Mouse (Mus musculus) kidney, postnatal 10 days (tissue): ENCODE measurements around the gene Lce1e.

Experiments
- DNase-seq: peaks from one replicate; pipeline ENCODE4 v3.0.0; 2021; ENCODE audit warnings: mixed read lengths

Gene Lce1e

DNA sequence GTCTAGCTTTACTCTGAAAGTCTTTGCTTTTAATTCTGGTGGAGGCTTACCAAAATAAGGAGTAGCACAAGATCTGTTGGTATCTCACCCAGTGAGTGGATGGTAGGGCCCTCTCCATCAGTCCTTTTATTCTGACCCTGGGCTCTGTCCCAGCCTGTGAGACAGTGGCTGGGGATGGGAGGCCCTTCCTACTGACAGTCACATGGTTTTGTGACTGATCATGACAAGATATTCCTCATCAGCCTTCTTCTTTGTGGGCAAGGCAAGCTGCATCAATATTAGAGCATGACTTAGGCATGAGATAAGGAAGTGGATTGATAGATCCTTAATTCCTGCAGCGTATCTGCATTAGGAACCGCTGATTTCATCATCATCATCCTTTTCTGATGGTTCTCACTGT lies at the start of gene Lce1e:
Lce1e (minus strand) TSS at position 101 of the 400 bp plus-strand sequence.
- no peak for DNase-seq

GRCm38 (mm10) chr3:92753197-92753596 lies 44.3 kb upstream of the Lce1e start:
- no peak for DNase-seq

DNA sequence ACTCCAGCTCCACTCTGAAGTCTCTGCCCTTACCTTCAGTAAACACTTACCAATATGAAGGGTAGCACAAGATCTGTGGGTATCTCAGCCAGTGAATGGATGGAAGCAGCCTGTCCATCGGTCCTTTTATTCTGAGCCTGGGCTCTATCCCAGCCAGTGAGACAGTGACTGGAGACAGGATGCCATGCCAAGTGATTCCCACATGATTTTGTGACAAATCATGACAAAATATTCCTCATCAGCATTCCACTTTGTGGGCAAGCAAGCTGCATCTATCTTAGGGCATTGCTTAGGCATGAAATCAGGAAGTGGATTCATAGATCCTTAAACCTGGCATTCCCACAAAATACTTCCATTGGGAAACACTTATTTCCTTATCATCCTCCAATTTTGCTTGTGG lies 43.4 kb upstream of the Lce1e start, which contains the start of gene Lce1g:
Lce1g (minus strand) TSS at position 101 of the 400 bp plus-strand sequence.
- DNase-seq = no peak

DNA sequence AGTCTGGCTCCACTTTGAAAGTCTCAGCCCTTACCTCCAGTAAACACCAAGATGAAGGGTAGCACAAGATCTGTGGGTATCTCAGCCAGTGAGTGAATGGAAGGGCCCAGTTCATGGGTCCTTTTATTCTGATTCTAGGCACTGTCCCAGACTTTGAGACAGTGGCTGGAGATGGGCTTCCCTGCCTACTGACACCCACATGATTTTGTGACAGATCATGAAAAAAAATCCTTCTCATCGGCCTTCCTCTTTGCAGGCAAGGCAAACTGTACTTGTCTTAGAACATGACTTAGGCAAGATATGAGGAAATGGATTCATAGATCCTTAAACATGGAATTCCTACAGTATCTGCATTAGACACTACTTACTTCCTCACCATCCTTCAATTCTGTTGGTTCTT lies 30.1 kb upstream of the Lce1e start, which contains the start of gene Gm38119:
Gm38119 (minus strand) TSS at position 101 of the 400 bp plus-strand sequence.
- DNase-seq = no peak

GRCm38 (mm10) chr3:92722631-92723030 lies 13.8 kb upstream of the Lce1e start:
- no peak for DNase-seq

GRCm38 (mm10) chr3:92720250-92720649 lies 11.4 kb upstream of the Lce1e start, which contains the start of gene Lce1f:
Gene Lce1f, minus strand, starts transcription at chr3:92720350.
- DNase-seq = no peak

- DNase-seq = no peak
Measured at GRCm38 (mm10) chr3:92715122-92715521, 6.2 kb upstream of the Lce1e start.

DNA sequence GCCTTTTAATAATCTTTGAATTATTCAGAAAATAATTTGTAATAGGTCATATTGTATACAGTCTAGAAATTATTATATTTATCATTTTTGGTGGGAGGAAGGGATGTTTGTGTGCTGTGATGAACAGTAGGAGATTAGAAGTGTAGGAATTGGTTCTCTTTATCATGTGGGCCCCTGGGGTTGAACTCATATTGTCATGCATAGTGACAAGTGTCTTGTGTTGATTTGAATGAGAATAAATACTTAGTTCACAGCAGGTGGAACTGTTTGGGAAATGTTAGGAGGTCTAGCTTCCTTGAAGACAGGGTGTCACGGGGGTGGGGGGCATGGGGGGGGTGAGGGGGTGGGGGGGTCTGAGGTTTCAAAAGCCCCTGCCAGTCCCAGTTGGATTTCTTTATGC lies 14.3 kb downstream of the Lce1e start:
- no peak for DNase-seq

DNA sequence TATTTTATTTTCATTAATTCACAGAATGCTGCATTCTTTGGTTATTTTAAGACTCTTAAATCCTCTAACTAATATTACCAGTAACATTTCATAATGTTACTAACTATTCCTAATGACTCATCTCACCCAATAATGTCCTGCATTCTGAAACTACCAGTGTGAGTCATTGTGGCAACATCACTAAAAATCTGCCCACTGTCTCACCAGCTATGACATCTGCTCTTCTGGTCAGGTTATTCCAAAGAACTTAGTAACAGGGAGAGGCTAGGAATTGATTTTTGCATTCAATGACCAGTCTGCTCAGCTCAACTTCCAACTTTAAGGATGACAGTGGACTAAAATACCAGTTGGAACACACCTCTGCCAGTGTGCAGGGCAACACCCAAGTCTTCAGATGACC lies 17.2 kb downstream of the Lce1e start:
- no peak for DNase-seq

DNA sequence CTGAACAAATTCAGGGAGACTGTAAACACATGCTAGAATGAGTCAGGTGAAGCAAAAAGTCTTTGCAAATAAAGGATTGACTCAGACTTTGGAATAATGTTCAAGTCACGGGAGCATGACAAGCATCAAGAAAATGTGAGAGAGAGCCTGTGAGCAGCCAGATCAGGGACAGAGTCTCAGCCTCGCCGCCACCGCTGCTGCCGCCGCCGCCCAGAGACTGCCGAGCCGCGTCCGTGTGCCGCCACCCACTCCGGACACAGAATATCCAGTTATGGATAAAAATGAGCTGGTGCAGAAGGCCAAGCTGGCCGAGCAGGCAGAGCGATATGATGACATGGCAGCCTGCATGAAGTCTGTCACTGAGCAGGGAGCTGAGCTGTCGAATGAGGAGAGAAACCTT lies 19.7 kb downstream of the Lce1e start:
- DNase-seq = peak; percentile 30

DNA sequence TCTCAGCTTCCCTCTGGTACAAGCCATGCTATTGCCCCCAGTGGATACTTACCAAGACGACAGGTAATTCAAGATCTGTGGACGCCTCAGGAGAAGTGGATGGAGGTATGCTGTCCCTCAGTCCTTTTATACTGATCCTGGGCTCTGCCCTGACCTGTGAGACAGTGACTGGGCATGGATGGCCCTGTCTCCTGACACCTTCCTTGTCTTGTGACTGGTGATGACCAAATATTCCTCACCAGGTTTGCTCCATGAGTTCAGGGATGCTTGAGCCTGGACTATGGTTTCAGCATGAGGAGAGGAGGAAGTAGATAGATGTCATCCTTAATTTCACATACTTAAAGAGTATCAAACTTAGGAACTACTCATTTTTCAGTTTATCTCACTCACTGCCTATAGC lies 21.8 kb downstream of the Lce1e start, which contains the start of gene Lce1d:
Lce1d (minus strand) TSS at position 101 of the 400 bp plus-strand sequence.
- no peak for DNase-seq

DNA sequence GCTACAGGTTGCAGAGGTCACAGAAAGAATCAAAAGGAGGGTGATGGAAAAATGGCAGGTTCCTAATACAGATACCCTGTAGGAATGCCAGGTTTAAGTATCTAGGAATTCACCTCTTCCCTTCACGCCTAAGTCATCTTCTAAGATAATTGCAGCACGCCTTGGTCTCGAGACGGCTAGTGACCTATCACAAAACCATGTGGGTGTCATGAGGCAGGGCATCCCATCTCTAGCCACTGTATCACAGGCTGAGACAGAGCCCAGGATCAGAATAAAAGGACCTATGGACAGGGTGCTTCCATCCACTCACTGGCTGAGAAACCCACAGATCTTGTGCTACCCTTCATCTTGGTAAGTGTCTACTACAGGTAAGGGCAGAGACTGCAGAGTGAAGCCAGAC lies 29.9 kb downstream of the Lce1e start, which contains the start of gene Lce1c:
Lce1c (plus strand) TSS at position 301 of the 400 bp plus-strand sequence.
- DNase-seq = no peak

- DNase-seq = no peak
Measured at GRCm38 (mm10) chr3:92670215-92670614, 38.7 kb downstream of the Lce1e start, which contains the start of gene Lce1a2. Gene Lce1a2, minus strand, starts transcription at chr3:92670315.
